Mouse (Mus musculus) cerebellum, postnatal 14 days (tissue): ENCODE results near the gene Ybx1.

Experiments
- DNase-seq, 2 experiments: peaks; one replicate each; pipeline ENCODE4 v3.0.0; 2021; ENCODE audit warnings: mixed read lengths in 2 of 2

Gene Ybx1

DNA sequence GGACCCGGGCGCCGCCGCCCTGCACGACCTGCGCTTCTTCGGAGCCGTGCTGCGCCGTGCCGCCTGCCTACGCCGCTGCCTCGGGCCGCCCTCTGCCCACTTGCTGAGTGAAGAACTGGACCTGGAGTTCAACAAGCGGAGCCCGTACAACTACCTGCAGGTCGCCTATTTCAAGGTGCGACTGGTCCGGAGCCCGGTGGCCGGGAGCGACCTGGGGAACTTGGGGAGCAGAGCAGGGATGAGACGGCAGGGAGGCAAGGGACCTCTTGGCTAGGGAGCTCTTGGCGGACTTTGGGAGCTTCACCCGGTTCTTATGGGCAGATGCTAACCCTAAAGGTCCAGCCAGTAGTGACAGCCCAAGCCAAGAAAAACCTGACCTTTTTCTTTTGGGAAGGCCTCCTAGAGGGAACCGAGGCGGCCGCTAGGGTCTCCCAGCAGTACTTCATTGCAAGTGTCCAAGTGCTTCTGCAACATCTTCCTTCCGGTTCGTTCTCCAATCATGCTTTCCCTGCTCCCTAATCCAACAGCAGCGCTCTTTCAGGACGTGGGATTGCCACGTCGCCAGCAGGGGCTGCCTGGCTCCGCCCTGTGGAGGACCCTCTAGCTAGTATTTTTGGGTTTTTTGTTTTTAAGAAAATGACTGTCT is 61.0 kb downstream of the Ybx1 start:
- peak; percentile 54 to 56 for DNase-seq

GRCm38 (mm10) chr4:119232410-119233255 is 61.8 kb downstream of the Ybx1 start, which contains the start of the genes AU022252 and P3h1:
AU022252 (minus strand) TSS chr4:119232712.
P3h1 (plus strand) TSS chr4:119232915.
- peak; percentile 99 to 100 for DNase-seq
